ENCODE assay signal across 8 mouse cellular contexts in genomic region chr1:180256866-180257265, GRCm38 (mm10). TPM values are rescaled to one million over a fixed set of nuclear protein-coding genes. Genes with fewer than 3 reads are reported as not detected.
DNase-seq lines count a peak whose midpoint lies in the region; ATAC-seq and TF ChIP-seq lines count a peak whose summit lies in the region.

No protein-coding gene starts in this region.

- H3K4me3 ChIP-seq in gastrocnemius, adult 2 months = peak overlapping the region; percentile 94
- H3K4me3 ChIP-seq in E14TG2a.4 (replicated peaks; ENCODE audit: low read length) = peak overlapping the region; percentile 91
- H3K4me3 ChIP-seq in forebrain, embryonic 15.5 days = peak overlapping the region; percentile 94
- H3K4me3 ChIP-seq in liver, embryonic 14.5 days (ENCODE audit: insufficient read depth in 1 of 2, low read depth in 2 of 2, low read length in 2 of 2) = peak overlapping the region; percentile 70 to 86

- 62% methylated on average over 4 of the region's 4 CpGs for WGBS in forebrain, embryonic 15.5 days
- WGBS in liver, embryonic 14.5 days (ENCODE audit: insufficient replicate concordance) = 42% methylated on average over 4 of the region's 4 CpGs

- peak overlapping the region; percentile 96 for H3K4me2 ChIP-seq in forebrain, embryonic 15.5 days (replicated peaks)
- H3K4me2 ChIP-seq in liver, embryonic 14.5 days (ENCODE audit: low read depth) = peak overlapping the region; percentile 79

- H3K36me3 ChIP-seq in E14TG2a.4 (ENCODE audit: insufficient read depth, low read length) = no peaks in the 10 kb centered on the region
- H3K36me3 ChIP-seq in forebrain, embryonic 15.5 days = no peaks in the 10 kb centered on the region
- H3K36me3 ChIP-seq in liver, embryonic 14.5 days (replicated peaks; ENCODE audit: control insufficient read depth, insufficient read depth, low read depth) = no peaks in the 10 kb centered on the region

- no peak for TF ChIP-seq CTCF in gastrocnemius, adult 2 months (IDR thresholded peaks at IDR 0.05)
- no peak for TF ChIP-seq CTCF in E14TG2a.4 (conservative IDR thresholded peaks at IDR 0.05; ENCODE audit: low read length)
- TF ChIP-seq CTCF in liver, embryonic 14.5 days (IDR thresholded peaks at IDR 0.05; ENCODE audit: low read depth) = no peak

- H3K9me3 ChIP-seq in E14TG2a.4 (ENCODE audit: low read length) = no peaks in the 10 kb centered on the region
- no peaks in the 10 kb centered on the region for H3K9me3 ChIP-seq in forebrain, embryonic 15.5 days
- no peaks in the 10 kb centered on the region for H3K9me3 ChIP-seq in liver, embryonic 14.5 days (ENCODE audit: control insufficient read depth, low read length)

- peak overlapping the region; percentile 95 for H3K27ac ChIP-seq in gastrocnemius, adult 2 months
- no peak overlapping the region for H3K27ac ChIP-seq in forebrain, embryonic 15.5 days (replicated peaks)
- H3K27ac ChIP-seq in liver, embryonic 14.5 days = peak overlapping the region; percentile 68

- intact Hi-C loops in gastrocnemius, adult 2 months (cut with DNase I) = no loop called here

- H3K9ac ChIP-seq in forebrain, embryonic 15.5 days (replicated peaks) = peak overlapping the region; percentile 93
- peak overlapping the region; percentile 59 for H3K9ac ChIP-seq in liver, embryonic 14.5 days (replicated peaks)

- ATAC-seq in forebrain, embryonic 15.5 days (replicated peaks) = no peak
- no peak for ATAC-seq in liver, embryonic 14.5 days (ENCODE audit: insufficient read depth)

- H3K27me3 ChIP-seq in E14TG2a.4 (ENCODE audit: insufficient read depth, low read length) = peaks cover 9% of the 10 kb centered on the region
- H3K27me3 ChIP-seq in forebrain, embryonic 15.5 days = no peaks in the 10 kb centered on the region
- no peaks in the 10 kb centered on the region for H3K27me3 ChIP-seq in liver, embryonic 14.5 days (ENCODE audit: control insufficient read depth, insufficient read depth, low read length)

- no peak for DNase-seq in gastrocnemius, adult 2 months
- DNase-seq in gastrocnemius, postnatal 4 days (ENCODE audit: low spot score in 2 of 2) = no peak
- no peak for DNase-seq in liver, embryonic 14.5 days (ENCODE audit: low read depth in 3 of 3, low spot score in 3 of 3)
- DNase-seq in embryo, embryonic 10 days (ENCODE audit: low spot score) = no peak
- DNase-seq in urinary bladder, adult 18-20 months (ENCODE audit: low spot score in 2 of 2) = no peak
- no peak for DNase-seq in right cerebral cortex, postnatal 10 days (ENCODE audit: low spot score in 2 of 2)

- no peak for TF ChIP-seq EP300 in liver, embryonic 14.5 days (IDR thresholded peaks at IDR 0.05; ENCODE audit: low read depth)

- peaks cover 20% of the 10 kb centered on the region for H3K4me1 ChIP-seq in E14TG2a.4 (replicated peaks; ENCODE audit: low read depth, low read length)
- peaks cover 13% of the 10 kb centered on the region for H3K4me1 ChIP-seq in forebrain, embryonic 15.5 days
- peaks cover 59 to 67% of the 10 kb centered on the region in 2 experiments for H3K4me1 ChIP-seq in liver, embryonic 14.5 days (replicated peaks; ENCODE audit: control insufficient read depth in 2 of 2, insufficient read depth in 2 of 2, low read length in 1 of 2)

RNA-seq across cellular contexts. Expression of gene Psen2, which starts 6.4 kb away (rescaled TPM):
- 1 to 10 TPM; 7.8 to 9.5 TPM for total RNA-seq in gastrocnemius, adult 2 months (2021)
- total RNA-seq in gastrocnemius, postnatal 4 days (2021) = 10 to 100 TPM; 13.6 to 13.8 TPM
- polyA plus RNA-seq in forebrain, embryonic 15.5 days (2015; fragmentation: Nextera tagmentation; extraction: Ambion mirVana) = 9.9 and 13.8 TPM in 2 replicates
- polyA plus RNA-seq in liver, embryonic 14.5 days (2012; rRNA removed) = 15.9 and 18.2 TPM in 2 replicates
- 19.9 and 21.7 TPM in 2 replicates for polyA plus RNA-seq in liver, embryonic 14.5 days (2014; fragmentation: Nextera tagmentation; extraction: Ambion mirVana)

RNA-seq across cellular contexts. Expression of gene Coq8a, which starts 57.5 kb away (rescaled TPM):
- total RNA-seq in gastrocnemius, adult 2 months (2021) = 1,000 to 10,000 TPM in 1 of 2 experiments, 100 to 1,000 TPM in 1; 633 to 1,638 TPM
- 100 to 1,000 TPM; 294 to 313 TPM for total RNA-seq in gastrocnemius, postnatal 4 days (2021)
- polyA plus RNA-seq in forebrain, embryonic 15.5 days (2015; fragmentation: Nextera tagmentation; extraction: Ambion mirVana) = 4.5 and 4.6 TPM in 2 replicates
- polyA plus RNA-seq in liver, embryonic 14.5 days (2012; rRNA removed) = 3.8 and 4.1 TPM in 2 replicates
- 14.3 and 16.2 TPM in 2 replicates for polyA plus RNA-seq in liver, embryonic 14.5 days (2014; fragmentation: Nextera tagmentation; extraction: Ambion mirVana)
